12 mouse cellular contexts compared by ENCODE assay signal in genomic region chr3:107175486-107175885, GRCm38 (mm10). TPM values are rescaled to one million over a fixed set of nuclear protein-coding genes. Genes with fewer than 3 reads are reported as not detected.
A peak's percentile ranks its signal among the peaks of the same experiment; 100 is the strongest.
DNase-seq lines count a peak whose midpoint lies in the region; ATAC-seq and TF ChIP-seq lines count a peak whose summit lies in the region.
"Had no signal": no experiment of that assay in that cellular context is flagged by ENCODE, and none has a peak within 500 bp of the region (broad histone marks: within the 10 kb centered on the region; RNA-seq: fewer than 3 reads in every experiment).

No protein-coding gene starts in this region.

- H3K9me3 ChIP-seq in forebrain, embryonic 16.5 days (ENCODE audit: control insufficient read depth, low read length) = no peaks in the 10 kb centered on the region
- H3K9me3 ChIP-seq in forebrain, embryonic 12.5 days = no peaks in the 10 kb centered on the region
- H3K9me3 ChIP-seq: neural tube, embryonic 12.5 days had no signal

- H3K27me3 ChIP-seq in forebrain, embryonic 16.5 days (replicated peaks; ENCODE audit: control insufficient read depth, insufficient read depth, low read length) = no peaks in the 10 kb centered on the region
- H3K27me3 ChIP-seq in forebrain, embryonic 12.5 days = no peaks in the 10 kb centered on the region; the same call in 1 of the 2 replicates
- H3K27me3 ChIP-seq in kidney, adult 2 months (replicated peaks; ENCODE audit: control insufficient read depth, insufficient read depth, low read length) = no peaks in the 10 kb centered on the region
- H3K27me3 ChIP-seq: neural tube, embryonic 12.5 days had no signal

- H3K9ac ChIP-seq in forebrain, embryonic 16.5 days (replicated peaks; ENCODE audit: low read depth, low read length) = no peak overlapping the region
- H3K9ac ChIP-seq in forebrain, embryonic 12.5 days = no peak overlapping the region
- H3K9ac ChIP-seq: neural tube, embryonic 12.5 days had no signal

- H3K4me2 ChIP-seq in forebrain, embryonic 16.5 days (ENCODE audit: low read length) = no peak overlapping the region
- no peak overlapping the region for H3K4me2 ChIP-seq in forebrain, embryonic 12.5 days
- H3K4me2 ChIP-seq: neural tube, embryonic 12.5 days had no signal

- no peak for TF ChIP-seq CTCF in kidney, adult 2 months (conservative IDR thresholded peaks at IDR 0.05; ENCODE audit: insufficient read depth, insufficient read length, low read depth, low read length)

- no peak overlapping the region for H3K4me3 ChIP-seq in forebrain, embryonic 16.5 days (replicated peaks; ENCODE audit: low read length)
- H3K4me3 ChIP-seq in forebrain, embryonic 12.5 days (replicated peaks) = no peak overlapping the region
- H3K4me3 ChIP-seq in kidney, adult 2 months (ENCODE audit: insufficient read depth, low read depth, low read length) = no peak overlapping the region
- H3K4me3 ChIP-seq: neural tube, embryonic 12.5 days had no signal

- peak; percentile 14 for DNase-seq in right cerebral cortex, postnatal 14 days
- DNase-seq in right cerebral cortex, postnatal 25 days = no peak
- DNase-seq in heart, adult 9 months (ENCODE audit: low spot score in 2 of 2) = peak; percentile 60 to 62
- DNase-seq in skeletal muscle tissue, adult 2 months (ENCODE audit: low read depth, low spot score) = peak; percentile 21
- DNase-seq in kidney, postnatal 36 days = no peak
- no peak for DNase-seq in kidney, adult 2 months
- DNase-seq: kidney, adult 8-10 months had no signal

- no peak overlapping the region for H3K27ac ChIP-seq in forebrain, embryonic 16.5 days (ENCODE audit: low read length)
- no peak overlapping the region for H3K27ac ChIP-seq in forebrain, embryonic 12.5 days
- no peak overlapping the region for H3K27ac ChIP-seq in kidney, adult 2 months (ENCODE audit: insufficient read depth, low read depth, low read length)
- H3K27ac ChIP-seq: macrophage; neural tube, embryonic 12.5 days had no signal

- TF ChIP-seq POLR2A in kidney, adult 2 months (IDR thresholded peaks at IDR 0.05; ENCODE audit: low read depth, low read length) = no peak

- peaks cover 2% of the 10 kb centered on the region; the same call in 1 of the 2 replicates for H3K4me1 ChIP-seq in forebrain, embryonic 16.5 days (replicated peaks; ENCODE audit: control insufficient read depth, insufficient read depth, low read length)
- no peaks in the 10 kb centered on the region for H3K4me1 ChIP-seq in forebrain, embryonic 12.5 days
- H3K4me1 ChIP-seq in kidney, adult 2 months (ENCODE audit: control insufficient read depth, insufficient read depth, low read length) = no peaks in the 10 kb centered on the region

- 52% methylated on average over 4 of the region's 4 CpGs for WGBS in forebrain, embryonic 16.5 days
- 75% methylated on average over 4 of the region's 4 CpGs for WGBS in forebrain, embryonic 12.5 days
- WGBS in kidney, adult 2 months = 59% methylated on average over 4 of the region's 4 CpGs

- H3K36me3 ChIP-seq in forebrain, embryonic 16.5 days (ENCODE audit: control insufficient read depth, insufficient read depth) = no peaks in the 10 kb centered on the region
- no peaks in the 10 kb centered on the region for H3K36me3 ChIP-seq in forebrain, embryonic 12.5 days (replicated peaks)
- no peaks in the 10 kb centered on the region for H3K36me3 ChIP-seq in kidney, adult 2 months (ENCODE audit: control insufficient read depth, insufficient read depth, low read length)
- H3K36me3 ChIP-seq: neural tube, embryonic 12.5 days had no signal

- ATAC-seq in forebrain, embryonic 16.5 days = peak; percentile 63; the same call in 1 of the 2 replicates
- ATAC-seq in forebrain, embryonic 12.5 days (ENCODE audit: low FRiP score) = no peak

RNA-seq across cellular contexts. Expression of gene Kcna10, which starts 7.4 kb away (rescaled TPM):
- polyA plus RNA-seq in forebrain, embryonic 16.5 days (2015; fragmentation: Nextera tagmentation; extraction: Ambion mirVana) = not detected in 2 replicates
- polyA plus RNA-seq in forebrain, embryonic 12.5 days (2016; fragmentation: Nextera tagmentation; extraction: Ambion mirVana) = not detected in 2 replicates
- polyA plus RNA-seq in kidney, adult 2 months (2012; rRNA removed) = not detected in 2 replicates
- polyA plus RNA-seq: macrophage; neural tube, embryonic 12.5 days; stomach, embryonic 14.5 days had no signal

RNA-seq across cellular contexts. Expression of gene Cym, which starts 46.0 kb away (rescaled TPM):
- not detected in 2 replicates for polyA plus RNA-seq in forebrain, embryonic 16.5 days (2015; fragmentation: Nextera tagmentation; extraction: Ambion mirVana)
- polyA plus RNA-seq in forebrain, embryonic 12.5 days (2016; fragmentation: Nextera tagmentation; extraction: Ambion mirVana) = not detected in 2 replicates
- polyA plus RNA-seq in kidney, adult 2 months (2012; rRNA removed) = 1.9 and 2.4 TPM in 2 replicates
- polyA plus RNA-seq: macrophage; neural tube, embryonic 12.5 days had no signal

RNA-seq across cellular contexts. Expression of gene A630076J17Rik, which starts 54.9 kb away (rescaled TPM):
- not detected in 2 replicates for polyA plus RNA-seq in forebrain, embryonic 16.5 days (2015; fragmentation: Nextera tagmentation; extraction: Ambion mirVana)
- not detected in 2 replicates for polyA plus RNA-seq in forebrain, embryonic 12.5 days (2016; fragmentation: Nextera tagmentation; extraction: Ambion mirVana)
- polyA plus RNA-seq in kidney, adult 2 months (2012; rRNA removed) = not detected in 2 replicates
- polyA plus RNA-seq: macrophage; neural tube, embryonic 12.5 days had no signal

Comparison
In these comparisons a context has a peak if more than half of its experiments do, and no peak if none do; other contexts are left out.
1. DNase-seq: peak in right cerebral cortex, postnatal 14 days (single experiment), heart, adult 9 months (2 of 2) and skeletal muscle tissue, adult 2 months (single experiment); none in right cerebral cortex, postnatal 25 days (single experiment), kidney, postnatal 36 days (0 of 2) and kidney, adult 2 months (single experiment).